Mouse (Mus musculus): ENCODE data around the gene Tenm3. TPM values are rescaled to one million over a fixed set of nuclear protein-coding genes. Genes with fewer than 3 reads are reported as not detected.

Gene Tenm3
- polyA plus RNA-seq, 1 experiment from 2014 or later = 47.0 TPM

- H3K27ac ChIP-seq (replicated peaks; ENCODE audit: low read depth, low read length) = no peak overlapping the region
- no peaks in the 10 kb centered on the region for H3K9me3 ChIP-seq (replicated peaks; ENCODE audit: control insufficient read depth, low read length)
- H3K27me3 ChIP-seq (ENCODE audit: control insufficient read depth, insufficient read depth, low read length) = no peaks in the 10 kb centered on the region
- WGBS = 41% methylated on average over 18 of the region's 18 CpGs
- no peaks in the 10 kb centered on the region for H3K36me3 ChIP-seq (replicated peaks; ENCODE audit: control insufficient read depth, insufficient read depth, low read depth, low read length)
- DNase-seq (ENCODE audit: low spot score) = no peak
- ATAC-seq (replicated peaks; ENCODE audit: insufficient number of reproducible peaks, low FRiP score, low TSS enrichment, low read depth) = no peak
- H3K4me2 ChIP-seq (ENCODE audit: low read depth, low read length) = peak overlapping the region; percentile 34
- H3K9ac ChIP-seq (replicated peaks; ENCODE audit: low read length) = no peak overlapping the region
- no peaks in the 10 kb centered on the region; the same call in 1 of the 2 replicates for H3K4me1 ChIP-seq (ENCODE audit: control insufficient read depth, insufficient read depth, low read length)
- no peak overlapping the region for H3K4me3 ChIP-seq (ENCODE audit: low read depth, low read length)
These were observed 197.6 kb downstream of the Tenm3 start for GRCm38 (mm10) chr8:48646110-48646509.

DNA sequence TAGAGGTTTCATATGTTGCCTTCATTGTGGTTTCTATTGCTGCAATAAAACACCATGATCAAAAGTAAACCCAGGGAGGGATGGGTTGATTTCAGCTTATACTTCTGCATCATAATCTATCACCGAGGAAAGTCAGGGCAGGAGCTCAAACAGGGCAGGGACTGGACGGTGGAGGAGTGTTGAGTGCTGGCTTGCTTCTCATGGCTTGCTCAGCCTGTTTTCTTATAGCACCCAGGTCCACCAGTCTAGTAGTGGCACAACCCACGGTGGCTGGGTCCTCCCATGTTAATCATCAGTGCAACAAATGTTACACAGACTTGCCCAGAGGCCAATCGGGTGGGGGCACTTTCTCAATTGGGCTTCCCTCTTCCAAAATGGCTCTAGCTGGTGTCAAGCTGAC, 205.6 kb downstream of the Tenm3 start:
- Histone ChIP-seq H3K4me1 (ENCODE audit: control insufficient read depth, insufficient read depth, low read length) (no peaks in the 10 kb centered on the region), H3K9ac (replicated peaks; ENCODE audit: low read length) (no peak overlapping the region), H3K36me3 (replicated peaks; ENCODE audit: control insufficient read depth, insufficient read depth, low read depth, low read length) (no peaks in the 10 kb centered on the region), H3K27me3 (ENCODE audit: control insufficient read depth, insufficient read depth, low read length) (no peaks in the 10 kb centered on the region), H3K4me3 (ENCODE audit: low read depth, low read length) (no peak overlapping the region), H3K4me2 (ENCODE audit: low read depth, low read length) (no peak overlapping the region), H3K27ac (replicated peaks; ENCODE audit: low read depth, low read length) (no peak overlapping the region), H3K9me3 (replicated peaks; ENCODE audit: control insufficient read depth, low read length) (no peaks in the 10 kb centered on the region)
- whole genome bisulfite sequencing = 91% methylated on average over 4 of the region's 4 CpGs
- no peak for ATAC-seq (replicated peaks; ENCODE audit: insufficient number of reproducible peaks, low FRiP score, low TSS enrichment, low read depth)
- DNase-seq (ENCODE audit: low spot score) = no peak

DNA sequence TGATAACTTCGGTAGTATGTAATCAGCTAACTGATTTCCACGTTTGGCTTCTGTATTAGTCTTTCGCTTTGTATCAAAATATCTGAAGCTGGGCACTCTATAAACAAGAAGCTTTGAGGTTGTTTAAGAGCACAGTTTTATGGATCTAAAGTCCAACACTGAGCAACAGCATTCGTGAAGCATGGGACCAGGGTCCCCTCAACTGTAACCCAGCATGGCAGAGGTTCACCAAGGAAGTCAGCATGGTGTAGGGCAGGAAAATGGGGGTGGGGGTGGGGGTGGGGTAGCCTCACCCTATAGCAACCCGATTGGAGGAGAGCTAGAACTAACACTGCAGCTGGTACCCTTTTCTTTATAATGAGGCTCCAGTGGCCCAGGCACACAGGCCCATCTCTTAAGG, 206.8 kb downstream of the Tenm3 start:
- Histone ChIP-seq H3K9ac (replicated peaks; ENCODE audit: low read length) (no peak overlapping the region), H3K36me3 (replicated peaks; ENCODE audit: control insufficient read depth, insufficient read depth, low read depth, low read length) (no peaks in the 10 kb centered on the region), H3K4me1 (ENCODE audit: control insufficient read depth, insufficient read depth, low read length) (no peaks in the 10 kb centered on the region), H3K4me2 (ENCODE audit: low read depth, low read length) (no peak overlapping the region), H3K9me3 (replicated peaks; ENCODE audit: control insufficient read depth, low read length) (no peaks in the 10 kb centered on the region), H3K4me3 (ENCODE audit: low read depth, low read length) (no peak overlapping the region), H3K27me3 (ENCODE audit: control insufficient read depth, insufficient read depth, low read length) (no peaks in the 10 kb centered on the region), H3K27ac (replicated peaks; ENCODE audit: low read depth, low read length) (no peak overlapping the region)
- WGBS = 85% methylated on average over 5 of the region's 5 CpGs
- ATAC-seq (replicated peaks; ENCODE audit: insufficient number of reproducible peaks, low FRiP score, low TSS enrichment, low read depth) (no peak), DNase-seq (ENCODE audit: low spot score) (no peak)

- no peak overlapping the region for H3K27ac ChIP-seq (replicated peaks; ENCODE audit: low read depth, low read length)
- H3K4me3 ChIP-seq (ENCODE audit: low read depth, low read length) = no peak overlapping the region
- WGBS = 66% methylated on average over 4 of the region's 4 CpGs
- no peak for ATAC-seq (replicated peaks; ENCODE audit: insufficient number of reproducible peaks, low FRiP score, low TSS enrichment, low read depth)
- no peak overlapping the region for H3K9ac ChIP-seq (replicated peaks; ENCODE audit: low read length)
- H3K27me3 ChIP-seq (ENCODE audit: control insufficient read depth, insufficient read depth, low read length) = no peaks in the 10 kb centered on the region
- no peak for DNase-seq (ENCODE audit: low spot score)
- no peaks in the 10 kb centered on the region for H3K9me3 ChIP-seq (replicated peaks; ENCODE audit: control insufficient read depth, low read length)
- H3K36me3 ChIP-seq (replicated peaks; ENCODE audit: control insufficient read depth, insufficient read depth, low read depth, low read length) = no peaks in the 10 kb centered on the region
- H3K4me1 ChIP-seq (ENCODE audit: control insufficient read depth, insufficient read depth, low read length) = no peaks in the 10 kb centered on the region
- no peak overlapping the region for H3K4me2 ChIP-seq (ENCODE audit: low read depth, low read length)
These were observed 207.9 kb downstream of the Tenm3 start for GRCm38 (mm10) chr8:48635815-48636214.

GRCm38 (mm10) chr8:48633426-48633825, 210.3 kb downstream of the Tenm3 start:
- Histone ChIP-seq H3K4me3 (ENCODE audit: low read depth, low read length) (no peak overlapping the region), H3K27ac (replicated peaks; ENCODE audit: low read depth, low read length) (no peak overlapping the region), H3K4me1 (ENCODE audit: control insufficient read depth, insufficient read depth, low read length) (no peaks in the 10 kb centered on the region), H3K9me3 (replicated peaks; ENCODE audit: control insufficient read depth, low read length) (no peaks in the 10 kb centered on the region), H3K4me2 (ENCODE audit: low read depth, low read length) (no peak overlapping the region), H3K36me3 (replicated peaks; ENCODE audit: control insufficient read depth, insufficient read depth, low read depth, low read length) (no peaks in the 10 kb centered on the region), H3K27me3 (ENCODE audit: control insufficient read depth, insufficient read depth, low read length) (no peaks in the 10 kb centered on the region), H3K9ac (replicated peaks; ENCODE audit: low read length) (no peak overlapping the region)
- 31% methylated on average over 8 of the region's 8 CpGs for whole genome bisulfite sequencing
- ATAC-seq (replicated peaks; ENCODE audit: insufficient number of reproducible peaks, low FRiP score, low TSS enrichment, low read depth) (peak; percentile 70; the same call in 1 of the 2 replicates), DNase-seq (ENCODE audit: low spot score) (peak; percentile 77)

DNA sequence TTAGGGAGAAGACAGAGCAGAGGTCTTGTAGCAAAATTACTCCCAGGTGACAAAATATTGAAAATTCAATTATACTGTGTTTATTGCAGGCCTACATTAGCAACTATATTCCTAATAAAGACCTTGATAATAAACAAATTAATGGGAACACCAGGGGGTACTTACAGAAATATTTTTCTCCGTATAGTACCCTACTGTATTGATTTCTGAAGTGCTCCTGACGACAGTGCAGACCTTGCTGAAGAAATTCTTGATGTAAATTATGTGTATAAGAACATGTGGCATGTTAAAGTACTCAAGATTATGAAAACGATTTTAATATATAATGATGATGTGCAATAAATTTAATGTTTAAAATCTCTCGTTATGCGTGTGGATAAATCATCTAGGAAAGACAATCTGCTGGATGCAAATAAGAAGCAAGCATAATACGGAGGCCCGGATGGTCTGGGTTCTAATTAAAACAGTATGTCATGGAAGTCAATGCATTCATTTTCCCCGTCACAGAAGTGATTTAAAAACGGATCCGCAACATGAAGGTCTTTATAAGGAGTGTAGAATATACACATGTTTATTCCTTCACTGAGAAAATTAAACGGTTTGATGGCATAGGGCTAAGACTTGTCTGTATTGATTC, 221.1 kb downstream of the Tenm3 start:
- no peak overlapping the region for H3K4me3 ChIP-seq (ENCODE audit: low read depth, low read length)
- no peak for DNase-seq (ENCODE audit: low spot score)
- H3K9me3 ChIP-seq (replicated peaks; ENCODE audit: control insufficient read depth, low read length) = no peaks in the 10 kb centered on the region
- WGBS = 69% methylated on average over 11 of the region's 11 CpGs
- no peaks in the 10 kb centered on the region for H3K27me3 ChIP-seq (ENCODE audit: control insufficient read depth, insufficient read depth, low read length)
- no peak overlapping the region for H3K27ac ChIP-seq (replicated peaks; ENCODE audit: low read depth, low read length)
- no peak overlapping the region for H3K9ac ChIP-seq (replicated peaks; ENCODE audit: low read length)
- H3K4me1 ChIP-seq (ENCODE audit: control insufficient read depth, insufficient read depth, low read length) = no peaks in the 10 kb centered on the region
- H3K36me3 ChIP-seq (replicated peaks; ENCODE audit: control insufficient read depth, insufficient read depth, low read depth, low read length) = no peaks in the 10 kb centered on the region
- ATAC-seq (replicated peaks; ENCODE audit: insufficient number of reproducible peaks, low FRiP score, low TSS enrichment, low read depth) = no peak
- no peak overlapping the region for H3K4me2 ChIP-seq (ENCODE audit: low read depth, low read length)

GRCm38 (mm10) chr8:48615088-48615487, 228.7 kb downstream of the Tenm3 start:
- Histone ChIP-seq H3K4me3 (ENCODE audit: low read depth, low read length) (no peak overlapping the region), H3K4me1 (ENCODE audit: control insufficient read depth, insufficient read depth, low read length) (peaks cover 9% of the 10 kb centered on the region), H3K27me3 (ENCODE audit: control insufficient read depth, insufficient read depth, low read length) (no peaks in the 10 kb centered on the region), H3K36me3 (replicated peaks; ENCODE audit: control insufficient read depth, insufficient read depth, low read depth, low read length) (no peaks in the 10 kb centered on the region), H3K9me3 (replicated peaks; ENCODE audit: control insufficient read depth, low read length) (no peaks in the 10 kb centered on the region), H3K9ac (replicated peaks; ENCODE audit: low read length) (no peak overlapping the region), H3K4me2 (ENCODE audit: low read depth, low read length) (no peak overlapping the region), H3K27ac (replicated peaks; ENCODE audit: low read depth, low read length) (no peak overlapping the region; the same call in 1 of the 2 replicates)
- ATAC-seq (replicated peaks; ENCODE audit: insufficient number of reproducible peaks, low FRiP score, low TSS enrichment, low read depth) (no peak), DNase-seq (ENCODE audit: low spot score) (peak; percentile 65)
- 14% methylated on average over 8 of the region's 8 CpGs for WGBS

DNA sequence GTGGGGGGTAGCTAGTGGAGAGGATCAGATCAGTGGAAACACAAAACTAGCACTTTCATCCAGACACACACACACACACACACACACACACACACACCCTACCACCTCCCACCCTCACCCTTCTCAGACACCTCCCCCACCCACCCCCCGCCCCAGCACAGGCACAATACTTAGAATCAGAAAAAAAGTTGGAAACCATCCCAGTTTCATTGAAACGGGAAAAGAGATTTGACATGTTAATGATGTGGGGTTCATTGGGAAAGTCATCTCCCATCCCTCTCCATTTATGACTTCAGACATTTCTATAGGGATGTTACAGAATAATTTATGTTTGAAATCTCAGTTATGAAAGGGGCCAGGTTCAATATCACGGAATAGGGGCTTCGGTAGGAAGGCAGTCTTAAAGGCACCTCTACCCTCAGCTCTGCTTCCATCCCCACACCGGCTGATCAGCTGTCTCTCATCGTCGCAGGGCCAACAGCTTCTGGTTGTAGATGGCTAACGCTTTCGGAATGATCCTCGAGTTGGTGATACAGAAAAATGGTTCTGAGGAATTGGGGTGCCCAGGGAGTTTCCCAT, 231.7 kb downstream of the Tenm3 start:
- H3K4me3 ChIP-seq (ENCODE audit: low read depth, low read length) = no peak overlapping the region
- ATAC-seq (replicated peaks; ENCODE audit: insufficient number of reproducible peaks, low FRiP score, low TSS enrichment, low read depth) = 0 out of 2 replicates have a peak, but pooled peaks have one; percentile 42
- H3K27ac ChIP-seq (replicated peaks; ENCODE audit: low read depth, low read length) = no peak overlapping the region
- no peaks in the 10 kb centered on the region for H3K27me3 ChIP-seq (ENCODE audit: control insufficient read depth, insufficient read depth, low read length)
- H3K4me2 ChIP-seq (ENCODE audit: low read depth, low read length) = no peak overlapping the region
- WGBS = 77% methylated on average over 10 of the region's 10 CpGs
- no peak for DNase-seq (ENCODE audit: low spot score)
- no peaks in the 10 kb centered on the region for H3K9me3 ChIP-seq (replicated peaks; ENCODE audit: control insufficient read depth, low read length)
- H3K9ac ChIP-seq (replicated peaks; ENCODE audit: low read length) = no peak overlapping the region
- no peaks in the 10 kb centered on the region for H3K36me3 ChIP-seq (replicated peaks; ENCODE audit: control insufficient read depth, insufficient read depth, low read depth, low read length)
- H3K4me1 ChIP-seq (ENCODE audit: control insufficient read depth, insufficient read depth, low read length) = peaks cover 9% of the 10 kb centered on the region

Measured in embryonic facial prominence, embryonic 11.5 days (tissue).